Mouse (Mus musculus): ENCODE results near the gene Cfap44. TPM values are rescaled to one million over a fixed set of nuclear protein-coding genes. Genes with fewer than 3 reads are reported as not detected.

Cfap44 gene
- polyA plus RNA-seq, 1 experiment from 2014 or later = 0.69 TPM

DNA sequence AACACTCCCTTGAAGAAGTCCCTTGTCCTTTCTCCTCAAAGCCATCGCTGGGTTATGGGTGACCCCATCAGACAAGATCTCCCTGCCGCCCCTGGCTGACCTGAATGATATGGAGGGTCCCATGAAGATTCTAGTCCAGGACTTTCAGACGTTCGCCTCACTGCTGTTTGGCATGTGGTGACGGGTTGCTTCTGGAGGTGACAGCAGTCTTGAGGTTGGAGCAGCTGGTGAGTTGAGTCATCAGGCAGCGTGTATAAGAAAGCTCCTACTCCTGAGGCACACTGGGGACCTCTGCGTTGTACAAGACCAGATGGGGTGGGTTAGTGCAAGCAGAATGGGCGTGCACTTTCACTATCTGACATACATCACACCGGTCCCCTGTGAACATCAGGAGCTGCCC lies 92.0 kb downstream of the Cfap44 start:
- no peak overlapping the region for H3K9ac ChIP-seq (replicated peaks)
- no peak for ATAC-seq
- H3K4me2 ChIP-seq (ENCODE audit: low read depth, low read length) = no peak overlapping the region
- 76% methylated on average over 9 of the region's 9 CpGs for WGBS (ENCODE audit: insufficient replicate concordance)
- no peak overlapping the region for H3K4me3 ChIP-seq (ENCODE audit: low read depth, low read length)
- TF ChIP-seq CTCF (IDR thresholded peaks at IDR 0.05; ENCODE audit: low read depth) (no peak), EP300 (IDR thresholded peaks at IDR 0.05; ENCODE audit: low read depth) (no peak)
- no peak for DNase-seq
- no peak overlapping the region for H3K27ac ChIP-seq (ENCODE audit: low read depth)
- H3K4me1 ChIP-seq (ENCODE audit: insufficient read depth) = no peaks in the 10 kb centered on the region
- no peaks in the 10 kb centered on the region for H3K9me3 ChIP-seq (ENCODE audit: low read length)
- H3K36me3 ChIP-seq (replicated peaks; ENCODE audit: insufficient read depth, low read length) = no peaks in the 10 kb centered on the region
- H3K27me3 ChIP-seq (ENCODE audit: insufficient read depth, low read length) = no peaks in the 10 kb centered on the region

DNA sequence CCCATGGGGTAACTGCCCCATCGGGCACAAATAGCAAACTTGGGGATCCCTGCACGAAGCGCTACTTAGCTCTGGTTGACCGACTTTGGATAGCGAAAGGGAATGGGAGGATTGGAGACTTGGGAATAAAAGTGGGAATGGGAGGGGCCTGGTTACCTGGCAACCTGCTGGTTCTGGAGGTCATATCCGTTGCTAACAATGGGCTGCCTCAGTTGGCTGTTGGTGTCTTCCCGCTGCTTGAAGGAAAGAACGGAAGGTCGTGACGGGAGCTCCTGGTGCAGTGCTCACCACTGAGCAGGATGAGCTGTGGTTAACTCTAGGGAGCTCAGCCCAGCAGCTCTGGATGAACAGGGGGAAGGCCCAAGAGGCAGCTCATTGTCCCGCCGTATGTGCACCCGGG lies 92.6 kb downstream of the Cfap44 start:
- Histone ChIP-seq H3K4me2 (ENCODE audit: low read depth, low read length) (no peak overlapping the region), H3K27me3 (ENCODE audit: insufficient read depth, low read length) (no peaks in the 10 kb centered on the region), H3K27ac (ENCODE audit: low read depth) (no peak overlapping the region), H3K36me3 (replicated peaks; ENCODE audit: insufficient read depth, low read length) (no peaks in the 10 kb centered on the region), H3K9ac (replicated peaks) (no peak overlapping the region), H3K4me1 (ENCODE audit: insufficient read depth) (no peaks in the 10 kb centered on the region), H3K9me3 (ENCODE audit: low read length) (no peaks in the 10 kb centered on the region), H3K4me3 (ENCODE audit: low read depth, low read length) (no peak overlapping the region)
- TF ChIP-seq EP300 (IDR thresholded peaks at IDR 0.05; ENCODE audit: low read depth) = no peak
- no peak for TF ChIP-seq CTCF (IDR thresholded peaks at IDR 0.05; ENCODE audit: low read depth)
- no peak for ATAC-seq
- WGBS (ENCODE audit: insufficient replicate concordance) = 88% methylated on average over 13 of the region's 13 CpGs
- no peak for DNase-seq

DNA sequence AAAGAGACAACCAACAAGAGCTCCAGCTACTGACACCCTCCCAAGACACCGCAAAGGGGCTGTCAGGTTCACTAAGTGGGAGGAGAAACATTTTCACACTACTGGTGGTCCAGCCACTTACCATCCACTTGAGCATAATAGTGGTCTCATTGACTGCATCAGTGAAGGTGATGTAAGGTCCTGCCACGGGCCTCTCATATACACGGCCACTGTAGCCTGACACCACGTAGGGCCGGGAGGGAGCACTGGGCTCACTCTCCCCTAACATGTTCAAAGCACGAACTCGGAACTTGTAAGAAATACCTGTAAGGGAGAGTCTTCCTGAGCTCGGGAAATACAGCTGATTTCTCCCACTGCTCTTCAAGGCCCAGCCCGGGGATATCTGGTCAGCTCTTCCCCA lies 96.5 kb downstream of the Cfap44 start:
- 73% methylated on average over 9 of the region's 9 CpGs for WGBS (ENCODE audit: insufficient replicate concordance)
- H3K27me3 ChIP-seq (ENCODE audit: insufficient read depth, low read length) = no peaks in the 10 kb centered on the region
- H3K27ac ChIP-seq (ENCODE audit: low read depth) = no peak overlapping the region
- no peak overlapping the region for H3K4me2 ChIP-seq (ENCODE audit: low read depth, low read length)
- H3K9me3 ChIP-seq (ENCODE audit: low read length) = no peaks in the 10 kb centered on the region
- H3K4me1 ChIP-seq (ENCODE audit: insufficient read depth) = no peaks in the 10 kb centered on the region
- no peak overlapping the region for H3K9ac ChIP-seq (replicated peaks)
- no peak for ATAC-seq
- H3K36me3 ChIP-seq (replicated peaks; ENCODE audit: insufficient read depth, low read length) = no peaks in the 10 kb centered on the region
- TF ChIP-seq CTCF (IDR thresholded peaks at IDR 0.05; ENCODE audit: low read depth) = no peak
- no peak for TF ChIP-seq EP300 (IDR thresholded peaks at IDR 0.05; ENCODE audit: low read depth)
- no peak for DNase-seq
- no peak overlapping the region for H3K4me3 ChIP-seq (ENCODE audit: low read depth, low read length)

DNA sequence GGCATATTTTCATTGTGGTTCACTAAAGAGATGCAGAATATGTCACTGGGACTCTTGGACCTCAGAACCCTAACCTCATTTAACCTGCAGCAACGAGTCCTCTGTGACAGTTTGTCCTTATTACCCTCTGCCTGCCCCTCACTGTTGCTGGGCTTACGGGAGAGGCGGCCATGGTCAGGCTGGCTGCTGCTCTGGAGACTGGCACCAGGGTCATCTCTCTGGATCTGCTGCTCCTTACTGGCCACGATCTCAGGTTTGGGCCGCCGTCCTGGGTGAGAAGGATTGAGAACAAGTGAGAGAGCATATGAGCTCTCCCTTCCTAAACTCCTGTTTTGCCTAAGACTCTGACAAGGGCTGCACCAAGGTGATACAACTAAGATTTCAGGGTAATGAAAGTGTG lies 97.6 kb downstream of the Cfap44 start:
- no peaks in the 10 kb centered on the region for H3K27me3 ChIP-seq (ENCODE audit: insufficient read depth, low read length)
- H3K4me1 ChIP-seq (ENCODE audit: insufficient read depth) = no peaks in the 10 kb centered on the region
- H3K4me3 ChIP-seq (ENCODE audit: low read depth, low read length) = no peak overlapping the region
- no peaks in the 10 kb centered on the region for H3K36me3 ChIP-seq (replicated peaks; ENCODE audit: insufficient read depth, low read length)
- no peak for DNase-seq
- TF ChIP-seq CTCF (IDR thresholded peaks at IDR 0.05; ENCODE audit: low read depth) (no peak), EP300 (IDR thresholded peaks at IDR 0.05; ENCODE audit: low read depth) (no peak)
- no peaks in the 10 kb centered on the region for H3K9me3 ChIP-seq (ENCODE audit: low read length)
- no peak overlapping the region for H3K27ac ChIP-seq (ENCODE audit: low read depth)
- H3K4me2 ChIP-seq (ENCODE audit: low read depth, low read length) = no peak overlapping the region
- 88% methylated on average over 6 of the region's 6 CpGs for WGBS (ENCODE audit: insufficient replicate concordance)
- no peak for ATAC-seq
- no peak overlapping the region for H3K9ac ChIP-seq (replicated peaks)

DNA sequence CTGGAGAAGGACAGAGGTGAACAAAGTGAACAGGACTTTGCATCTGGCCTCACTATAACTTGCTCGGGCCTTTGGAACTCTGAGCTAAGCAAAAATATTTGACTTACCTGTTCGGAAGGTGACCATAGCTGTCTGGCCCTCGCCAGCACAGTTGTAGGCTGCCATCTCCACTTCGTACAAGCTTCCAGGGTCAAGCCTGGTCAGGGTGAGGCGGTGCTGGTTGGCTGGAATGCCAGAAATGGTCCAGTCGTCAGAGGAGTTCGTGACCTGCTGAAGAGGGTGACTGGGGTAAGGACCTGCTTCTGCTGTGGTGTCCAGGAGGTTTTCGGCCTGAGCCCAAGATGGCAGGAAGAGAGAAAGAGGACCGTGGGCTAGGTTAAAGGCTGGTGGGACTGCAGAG lies 98.1 kb downstream of the Cfap44 start:
- WGBS (ENCODE audit: insufficient replicate concordance) = 75% methylated on average over 9 of the region's 9 CpGs
- H3K36me3 ChIP-seq (replicated peaks; ENCODE audit: insufficient read depth, low read length) = no peaks in the 10 kb centered on the region
- no peaks in the 10 kb centered on the region for H3K9me3 ChIP-seq (ENCODE audit: low read length)
- H3K9ac ChIP-seq (replicated peaks) = no peak overlapping the region
- no peaks in the 10 kb centered on the region for H3K4me1 ChIP-seq (ENCODE audit: insufficient read depth)
- H3K4me3 ChIP-seq (ENCODE audit: low read depth, low read length) = no peak overlapping the region
- DNase-seq (no peak), ATAC-seq (no peak)
- TF ChIP-seq EP300 (IDR thresholded peaks at IDR 0.05; ENCODE audit: low read depth) (no peak), CTCF (IDR thresholded peaks at IDR 0.05; ENCODE audit: low read depth) (no peak)
- H3K27ac ChIP-seq (ENCODE audit: low read depth) = no peak overlapping the region
- H3K4me2 ChIP-seq (ENCODE audit: low read depth, low read length) = no peak overlapping the region
- H3K27me3 ChIP-seq (ENCODE audit: insufficient read depth, low read length) = no peaks in the 10 kb centered on the region

DNA sequence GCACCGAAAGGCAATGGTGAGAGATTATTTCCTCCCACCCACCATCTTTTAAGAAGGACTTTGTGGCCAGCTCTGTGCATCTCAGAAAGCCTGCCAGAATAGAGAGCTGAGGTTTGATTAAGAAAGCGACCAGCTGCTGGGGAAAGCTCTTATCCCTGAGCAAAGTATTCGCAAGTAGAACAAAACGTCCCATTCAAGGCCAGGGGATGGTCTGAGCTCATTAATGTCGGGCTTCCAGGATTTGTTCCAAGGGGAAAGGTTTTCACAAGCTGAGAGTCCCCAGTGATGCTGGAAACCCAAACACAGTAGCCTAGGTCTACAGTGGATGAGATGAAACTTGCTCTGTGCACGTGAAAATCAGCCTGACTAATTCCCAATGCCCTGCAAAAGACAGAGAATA lies 99.3 kb downstream of the Cfap44 start:
- no peak for ATAC-seq
- no peaks in the 10 kb centered on the region for H3K4me1 ChIP-seq (ENCODE audit: insufficient read depth)

More for the DNA sequence above, 99.3 kb downstream of the Cfap44 start:
- TF ChIP-seq CTCF (IDR thresholded peaks at IDR 0.05; ENCODE audit: low read depth) (no peak), EP300 (IDR thresholded peaks at IDR 0.05; ENCODE audit: low read depth) (no peak)
- no peaks in the 10 kb centered on the region for H3K9me3 ChIP-seq (ENCODE audit: low read length)
- no peaks in the 10 kb centered on the region for H3K27me3 ChIP-seq (ENCODE audit: insufficient read depth, low read length)
- H3K4me3 ChIP-seq (ENCODE audit: low read depth, low read length) = no peak overlapping the region
- H3K27ac ChIP-seq (ENCODE audit: low read depth) = no peak overlapping the region
- no peak overlapping the region for H3K4me2 ChIP-seq (ENCODE audit: low read depth, low read length)
- no peak overlapping the region for H3K9ac ChIP-seq (replicated peaks)
- no peaks in the 10 kb centered on the region for H3K36me3 ChIP-seq (replicated peaks; ENCODE audit: insufficient read depth, low read length)
- 65% methylated on average over 6 of the region's 6 CpGs for WGBS (ENCODE audit: insufficient replicate concordance)
- DNase-seq = no peak
